Mouse (Mus musculus) cerebellum, adult 2 months (tissue): ENCODE results near the gene Uba5. TPM values are rescaled to one million over a fixed set of nuclear protein-coding genes. Genes with fewer than 3 reads are reported as not detected.
A peak's percentile ranks its signal among the peaks of the same experiment; 100 is the strongest.

Experiments
- DNase-seq, 2 experiments: peaks; one replicate each; pipeline ENCODE4 v3.0.0; 2021
- H3K27ac ChIP-seq: fragments of 200-500 bp; 2 replicates; pipeline ENCODE4 v1.5.1; 2012; ENCODE audit warnings: low read length, control low read depth, inconsistent platforms; ENCODE audit not compliant: insufficient read depth
- H3K27me3 ChIP-seq: fragments of 200-500 bp; 2 replicates; pipeline ENCODE4 v1.6.1; 2012; ENCODE audit warnings: inconsistent platforms, mild to moderate bottlenecking, low read length, moderate library complexity; ENCODE audit not compliant: control insufficient read depth, insufficient read depth
- H3K4me1 ChIP-seq: fragments of 200-500 bp; 2 replicates; pipeline ENCODE4 v1.6.1; 2011; ENCODE audit warnings: low read length; ENCODE audit not compliant: control insufficient read depth, insufficient read depth
- H3K4me3 ChIP-seq: fragments of 200-500 bp; replicated peaks from 2 replicates; pipeline ENCODE3; 2011; ENCODE audit warnings: mild to moderate bottlenecking, low read depth, low read length, control low read depth; ENCODE audit not compliant: insufficient read depth
- CTCF ChIP-seq: fragments of 200-500 bp; IDR thresholded peaks from 2 replicates; pipeline ENCODE4 v1.5.1; 2011; ENCODE audit warnings: low read depth, mild to moderate bottlenecking, control low read depth, low read length, moderate library complexity, borderline replicate concordance; ENCODE audit not compliant: insufficient read depth
- POLR2A ChIP-seq: fragments of 200-500 bp; IDR thresholded peaks from 2 replicates; pipeline ENCODE4 v1.6.1; 2011; ENCODE audit warnings: low read length, control low read depth, borderline replicate concordance; ENCODE audit not compliant: insufficient read depth
- WGBS: fragments of 180-500 bp; shearing (Covaris S2); methylation state at CpG from one replicate; pipeline ENCODE4 v1.1.7; 2018; 5-methylcytosine and 5-hydroxymethylcytosine counted together
- polyA plus RNA-seq: library from polyadenylated mRNA; depleted of rRNA; stranded (reverse); fragments of >200 nt; gene quantifications from 2 replicates; pipeline ENCODE4 v1.2.3, GENCODE M21; 2012

Uba5 gene
- polyA plus RNA-seq, 1 experiment, result 55.2 TPM

DNA sequence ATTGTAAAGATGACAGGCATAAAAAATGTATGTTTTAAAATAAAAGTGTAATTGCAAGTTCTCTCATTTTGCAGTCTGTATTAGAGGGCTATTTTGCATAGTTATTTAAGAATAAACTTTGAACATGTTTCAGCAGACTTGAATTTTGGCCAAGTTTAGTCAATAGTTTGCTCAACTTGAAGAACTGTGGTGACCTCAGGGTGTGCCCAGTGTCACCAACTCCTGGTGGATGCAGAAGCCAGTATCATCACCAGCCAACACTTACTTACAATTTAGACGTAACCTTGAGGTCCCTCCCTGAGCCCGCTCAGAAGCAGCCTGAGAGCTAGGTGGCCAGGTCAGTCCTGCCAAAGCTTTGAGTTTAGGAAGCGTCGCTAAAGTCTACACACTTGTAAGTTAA is 19.3 kb downstream of the Uba5 start:
- no peak for TF ChIP-seq CTCF
- TF ChIP-seq POLR2A, result no peak
- WGBS, result 87% methylated on average over 4 of the region's 4 CpGs

DNA sequence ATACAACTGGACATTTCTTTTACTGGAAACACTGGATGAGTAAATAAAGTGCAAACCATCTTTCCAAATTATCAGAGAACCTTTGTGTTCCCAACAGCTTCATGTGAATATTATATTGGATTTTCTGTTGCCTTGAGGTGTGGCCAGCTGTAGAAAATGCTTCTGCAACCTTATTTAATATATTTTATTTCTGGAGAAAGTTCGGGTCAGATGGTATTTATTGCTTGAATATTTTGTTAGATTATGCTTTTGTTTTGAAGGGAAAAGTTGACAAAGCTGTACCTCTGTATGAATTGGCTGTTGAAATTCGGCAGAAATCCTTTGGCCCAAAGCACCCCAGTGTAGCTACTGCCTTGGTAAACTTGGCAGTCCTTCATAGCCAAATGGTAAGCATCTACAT is 22.6 kb downstream of the Uba5 start, which contains the start of gene Gm28305:
Gene Gm28305 (plus strand): TSS at position 301 of the 400 bp plus-strand sequence.
- no peak for TF ChIP-seq CTCF
- TF ChIP-seq POLR2A, result no peak
- Histone ChIP-seq H3K4me3 (no peak within 1 kb of the TSS), H3K4me1 (no peaks in the 10 kb centered on the region), H3K27ac (no peak within 1 kb of the TSS), H3K27me3 (no peaks in the 10 kb centered on the region)
- DNase-seq, result no peak
- 61% methylated on average over 2 of the region's 2 CpGs for WGBS

More for the DNA sequence above, 19.3 kb downstream of the Uba5 start:
- no peaks in the 10 kb centered on the region for H3K27me3 ChIP-seq
- H3K4me1 ChIP-seq, result no peaks in the 10 kb centered on the region
- H3K27ac ChIP-seq, result no peak overlapping the region
- no peak overlapping the region for H3K4me3 ChIP-seq
- no peak for DNase-seq

DNA sequence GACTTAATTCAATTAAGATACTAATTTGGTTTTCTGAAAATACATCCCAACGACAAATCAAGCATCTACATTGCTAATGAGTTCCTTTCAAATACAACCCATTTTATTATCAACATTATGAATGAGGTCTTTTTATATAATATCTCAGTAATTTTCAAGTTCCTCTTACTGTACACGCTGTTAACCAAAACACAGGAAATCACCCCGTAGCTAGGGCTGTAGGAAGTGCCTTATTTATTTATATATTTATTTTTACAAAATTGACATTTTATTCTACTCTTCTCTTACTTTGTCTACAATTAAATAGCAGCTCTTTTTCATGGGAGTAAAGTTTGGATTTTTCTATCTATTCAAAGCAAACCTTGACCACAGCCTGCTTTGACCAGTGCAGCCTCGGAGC is 23.2 kb downstream of the Uba5 start:
- H3K4me3 ChIP-seq, result no peak overlapping the region
- H3K27me3 ChIP-seq, result no peaks in the 10 kb centered on the region
- no peak for DNase-seq
- WGBS, result 93% methylated on average over 4 of the region's 4 CpGs
- TF ChIP-seq POLR2A (no peak), CTCF (no peak)
- H3K27ac ChIP-seq, result no peak overlapping the region
- H3K4me1 ChIP-seq, result no peaks in the 10 kb centered on the region

DNA sequence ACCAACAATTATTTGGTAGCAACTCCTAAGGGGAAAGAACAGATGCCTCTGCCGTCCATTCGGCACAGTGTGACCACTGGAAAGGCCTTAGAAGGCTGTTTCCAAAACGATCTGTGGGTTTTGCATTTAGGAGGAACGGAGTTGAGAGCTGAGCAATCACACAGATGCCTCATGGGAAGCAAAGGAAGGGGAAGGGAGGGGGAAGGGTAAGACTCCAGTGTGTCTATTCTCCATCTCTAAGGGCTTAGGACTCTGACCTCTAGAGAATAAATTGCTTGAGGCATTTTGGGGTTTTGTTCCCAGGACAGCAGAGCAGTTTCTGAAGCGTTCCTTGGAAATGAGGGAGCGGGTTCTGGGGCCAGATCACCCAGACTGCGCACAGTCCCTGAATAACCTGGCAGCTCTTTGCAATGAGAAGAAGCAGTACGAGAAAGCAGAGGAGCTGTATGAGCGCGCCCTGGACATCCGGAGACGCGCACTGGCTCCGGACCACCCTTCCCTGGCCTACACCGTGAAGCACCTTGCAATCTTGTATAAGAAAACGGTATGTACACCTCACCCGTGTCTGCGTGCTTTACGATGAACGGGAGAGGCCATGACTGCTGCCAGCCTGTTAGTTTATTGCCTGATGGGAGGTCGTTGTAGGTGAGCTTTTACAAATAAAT is 23.8 kb downstream of the Uba5 start:
- no peaks in the 10 kb centered on the region for H3K4me1 ChIP-seq
- 94% methylated on average over 21 of the region's 21 CpGs for WGBS
- H3K27ac ChIP-seq, result no peak overlapping the region
- no peaks in the 10 kb centered on the region for H3K27me3 ChIP-seq
- DNase-seq, result no peak
- no peak overlapping the region for H3K4me3 ChIP-seq
- TF ChIP-seq CTCF (no peak), POLR2A (no peak)

DNA sequence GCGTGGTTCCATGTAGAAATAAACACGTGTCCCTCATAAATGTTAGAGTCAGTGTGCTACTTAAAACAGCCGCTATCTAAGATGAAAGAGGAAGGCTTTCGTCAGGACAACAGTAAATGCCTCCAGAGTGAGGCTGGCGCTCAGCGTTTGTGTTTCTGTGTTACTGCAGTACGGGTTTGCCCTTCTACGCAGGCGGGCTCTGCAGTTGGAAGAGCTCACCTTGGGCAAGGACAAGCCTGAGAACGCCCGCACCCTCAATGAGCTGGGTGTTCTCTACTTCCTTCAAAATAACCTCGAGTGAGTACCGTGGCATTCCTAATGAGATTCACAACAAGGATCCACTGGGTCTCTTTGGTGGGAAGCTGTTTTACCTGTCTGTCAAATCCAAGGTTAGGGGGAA is 24.7 kb downstream of the Uba5 start:
- no peaks in the 10 kb centered on the region for H3K27me3 ChIP-seq
- no peaks in the 10 kb centered on the region for H3K4me1 ChIP-seq
- H3K27ac ChIP-seq, result no peak overlapping the region
- H3K4me3 ChIP-seq, result no peak overlapping the region
- no peak for TF ChIP-seq POLR2A
- TF ChIP-seq CTCF, result no peak
- DNase-seq, result no peak
- 94% methylated on average over 13 of the region's 13 CpGs for WGBS

DNA sequence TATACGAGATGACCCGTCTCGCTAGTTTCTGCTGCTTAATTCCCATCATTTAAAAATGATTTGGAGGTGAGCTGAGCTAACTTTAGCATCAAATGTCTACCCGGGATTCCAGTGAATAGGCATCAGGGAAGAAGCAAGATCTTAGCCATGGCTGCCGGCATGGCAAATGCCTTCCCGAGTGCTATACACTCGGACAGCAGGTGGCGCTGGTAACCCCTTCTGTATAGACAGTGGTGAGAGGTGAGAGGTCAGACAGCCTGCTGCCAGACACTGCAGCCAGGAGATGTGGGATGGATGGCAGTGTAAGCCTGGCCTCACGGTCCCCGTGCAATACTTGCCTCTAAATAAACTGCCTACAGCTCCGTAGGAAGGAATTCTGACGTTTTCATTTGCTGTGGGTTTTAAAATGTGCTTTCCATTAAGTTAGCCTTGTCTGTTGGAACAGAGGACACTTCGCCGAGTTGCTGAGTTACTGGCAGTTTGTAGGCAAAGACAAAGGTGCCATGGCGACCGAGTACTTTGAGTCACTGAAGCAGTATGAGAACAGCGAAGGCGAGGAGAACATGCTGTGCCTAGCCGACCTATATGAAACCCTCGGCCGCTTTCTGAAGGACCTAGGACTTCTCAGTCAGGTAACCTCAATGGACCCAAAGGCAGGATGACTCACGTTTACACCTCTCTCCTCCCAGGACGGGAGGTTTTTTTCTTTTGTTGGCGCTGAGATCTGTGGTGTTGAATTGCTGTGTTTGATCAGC is 27.5 kb downstream of the Uba5 start:
- H3K4me1 ChIP-seq, result no peaks in the 10 kb centered on the region
- H3K27ac ChIP-seq, result no peak overlapping the region
- TF ChIP-seq CTCF, result peak; percentile 63
- TF ChIP-seq POLR2A, result no peak
- peak; percentile 48 to 63 for DNase-seq
- no peak overlapping the region for H3K4me3 ChIP-seq
- no peaks in the 10 kb centered on the region for H3K27me3 ChIP-seq
- whole genome bisulfite sequencing, result 42% methylated on average over 24 of the region's 24 CpGs

DNA sequence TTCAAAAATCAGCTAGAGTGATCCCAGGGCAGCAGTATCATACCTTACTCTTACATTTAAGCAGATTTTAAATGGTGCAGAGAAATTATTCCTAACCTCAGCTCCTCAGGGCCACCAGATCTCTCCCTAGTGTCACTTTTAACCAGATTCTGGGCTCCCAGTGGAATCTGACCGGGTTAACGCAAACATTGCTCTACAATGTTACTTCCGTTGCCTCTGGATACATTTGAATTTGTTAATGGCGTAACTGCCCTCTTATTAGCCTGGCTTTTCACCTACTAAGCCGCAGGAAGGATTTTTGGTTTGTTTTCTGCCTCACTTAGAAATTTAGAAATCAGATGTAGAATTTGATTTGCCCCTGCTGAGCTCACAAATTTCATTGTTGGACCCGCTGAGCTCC is 28.2 kb downstream of the Uba5 start:
- TF ChIP-seq CTCF, result no peak
- no peak for TF ChIP-seq POLR2A
- H3K27me3 ChIP-seq, result no peaks in the 10 kb centered on the region
- H3K4me3 ChIP-seq, result no peak overlapping the region
- no peak overlapping the region for H3K27ac ChIP-seq
- DNase-seq, result no peak
- no peaks in the 10 kb centered on the region; the same call in 1 of the 2 replicates for H3K4me1 ChIP-seq
- 73% methylated on average over 6 of the region's 6 CpGs for WGBS

DNA sequence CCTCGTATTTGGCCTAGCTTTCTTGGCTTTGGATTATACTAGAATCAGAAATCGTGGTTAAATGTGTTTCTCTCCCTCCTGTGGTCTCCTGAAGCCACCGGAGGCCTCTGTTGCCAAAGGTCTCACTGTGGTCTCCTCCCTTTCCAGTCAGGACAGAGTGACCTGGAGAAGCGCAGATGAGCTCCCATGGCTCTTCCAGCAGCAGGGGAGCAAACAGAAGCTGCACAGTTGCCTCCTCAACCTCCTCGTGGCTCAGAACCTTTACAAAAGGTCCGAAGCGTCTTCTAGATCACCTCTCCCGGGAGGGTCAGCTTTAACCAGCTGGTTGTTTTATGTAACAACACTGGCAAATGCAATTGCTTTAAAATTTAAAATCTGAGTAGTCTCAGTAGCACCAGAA is 28.7 kb downstream of the Uba5 start:
- Histone ChIP-seq H3K27me3 (no peaks in the 10 kb centered on the region), H3K27ac (no peak overlapping the region), H3K4me1 (no peaks in the 10 kb centered on the region; the same call in 1 of the 2 replicates), H3K4me3 (no peak overlapping the region)
- TF ChIP-seq CTCF (no peak), POLR2A (no peak)
- WGBS, result 80% methylated on average over 8 of the region's 8 CpGs
- DNase-seq, result no peak
